In genomic region chr10:42031021-42031420, GRCm38 (mm10) we compare ENCODE assay signal across 8 mouse cellular contexts. TPM values are rescaled to one million over a fixed set of nuclear protein-coding genes. Genes with fewer than 3 reads are reported as not detected.
DNase-seq lines count a peak whose midpoint lies in the region; ATAC-seq and TF ChIP-seq lines count a peak whose summit lies in the region.

No protein-coding gene starts in this region.

- H3K36me3 ChIP-seq in heart, embryonic 10.5 days: no peaks in the 10 kb centered on the region
- H3K36me3 ChIP-seq in kidney, embryonic 15.5 days: no peaks in the 10 kb centered on the region

- peaks cover 61% of the 10 kb centered on the region for H3K27me3 ChIP-seq in heart, embryonic 10.5 days (ENCODE audit: insufficient read depth, poor library complexity, severe bottlenecking)
- peaks cover 6% of the 10 kb centered on the region for H3K27me3 ChIP-seq in kidney, embryonic 15.5 days

- peaks cover 37% of the 10 kb centered on the region for H3K4me1 ChIP-seq in bone marrow macrophage, adult 2 months (ENCODE audit: control insufficient read depth, insufficient read depth, low read length)
- H3K4me1 ChIP-seq in embryonic fibroblast, embryonic 13.5 days (ENCODE audit: control insufficient read depth, insufficient read depth, low read length): peaks cover 8% of the 10 kb centered on the region
- H3K4me1 ChIP-seq in heart, embryonic 10.5 days: peaks cover 16% of the 10 kb centered on the region
- H3K4me1 ChIP-seq in kidney, embryonic 15.5 days: peaks cover 9% of the 10 kb centered on the region

- no peak; the same call in 1 of the 2 replicates for ATAC-seq in kidney, embryonic 15.5 days (replicated peaks; ENCODE audit: low FRiP score)

- no peak overlapping the region for H3K27ac ChIP-seq in bone marrow macrophage, adult 2 months (ENCODE audit: insufficient read depth, low read depth, low read length)
- no peak overlapping the region for H3K27ac ChIP-seq in embryonic fibroblast, embryonic 13.5 days (ENCODE audit: insufficient read depth, low read length)
- H3K27ac ChIP-seq in heart, embryonic 10.5 days: peak overlapping the region; percentile 60
- no peak overlapping the region for H3K27ac ChIP-seq in kidney, embryonic 15.5 days

- H3K9ac ChIP-seq in kidney, embryonic 15.5 days: no peak overlapping the region

- peak; percentile 90 for DNase-seq in 416B (ENCODE audit: low read depth)
- peak; percentile 94 for DNase-seq in heart, embryonic 10.5 days (ENCODE audit: low spot score)
- DNase-seq in liver: peak; percentile 85
- peak; percentile 55 to 67 for DNase-seq in monocyte, adult 2 months (ENCODE audit: low read depth in 1 of 2, low spot score in 2 of 2)
- DNase-seq in spleen, postnatal 36 days (ENCODE audit: low spot score in 2 of 2): peak; percentile 82 to 87

- peak; percentile 47; the same call in 1 of the 2 replicates for TF ChIP-seq CTCF in bone marrow macrophage, adult 2 months (IDR thresholded peaks at IDR 0.05; ENCODE audit: low read depth, low read length)
- peak; percentile 81 for TF ChIP-seq CTCF in embryonic fibroblast, embryonic 13.5 days (IDR thresholded peaks at IDR 0.05; ENCODE audit: borderline replicate concordance, insufficient read depth, low read length)

- WGBS in heart, embryonic 10.5 days: 10% methylated on average over 16 of the region's 16 CpGs
- 14% methylated on average over 16 of the region's 16 CpGs for WGBS in kidney, embryonic 15.5 days

- no peaks in the 10 kb centered on the region for H3K9me3 ChIP-seq in heart, embryonic 10.5 days
- H3K9me3 ChIP-seq in kidney, embryonic 15.5 days (replicated peaks): no peaks in the 10 kb centered on the region

- TF ChIP-seq POLR2A in bone marrow macrophage, adult 2 months (IDR thresholded peaks at IDR 0.05; ENCODE audit: borderline replicate concordance, low read depth, low read length): no peak
- no peak for TF ChIP-seq POLR2A in embryonic fibroblast, embryonic 13.5 days (IDR thresholded peaks at IDR 0.05; ENCODE audit: low read depth, low read length)

- H3K4me3 ChIP-seq in bone marrow macrophage, adult 2 months (ENCODE audit: insufficient read depth, low read length): 0 out of 2 replicates have a peak overlapping the region, but pooled peaks have one; percentile 5
- H3K4me3 ChIP-seq in embryonic fibroblast, embryonic 13.5 days (ENCODE audit: insufficient read depth, low read length): no peak overlapping the region
- peak overlapping the region; percentile 37 for H3K4me3 ChIP-seq in heart, embryonic 10.5 days
- 0 out of 2 replicates have a peak overlapping the region, but pooled peaks have one; percentile 14 for H3K4me3 ChIP-seq in kidney, embryonic 15.5 days (replicated peaks)

- peak overlapping the region; percentile 54 for H3K4me2 ChIP-seq in kidney, embryonic 15.5 days

RNA-seq across cellular contexts. Expression of gene Armc2, which starts 12.8 kb away (rescaled TPM):
- polyA plus RNA-seq in bone marrow macrophage, adult 2 months (2012; ENCODE audit: insufficient read depth, insufficient read length, missing spikeins): 3.3 and 3.9 TPM in 2 replicates
- polyA plus RNA-seq in embryonic fibroblast, embryonic 13.5 days (2011; ENCODE audit: insufficient read length, low read depth, missing spikeins): 2.5 and 2.9 TPM in 2 replicates
- 0.99 and 1.4 TPM in 2 replicates for polyA plus RNA-seq in heart, embryonic 10.5 days (2016; fragmentation: Nextera tagmentation; extraction: Ambion mirVana)
- 0.86 and 1.1 TPM in 2 replicates for polyA plus RNA-seq in kidney, embryonic 15.5 days (2015; fragmentation: Nextera tagmentation; extraction: Ambion mirVana)
